Mouse (Mus musculus) natural killer cell, adult 2 months (primary cell): ENCODE measurements around the gene Fam53b.

Source experiments
- DNase-seq, 2 experiments: peaks; one replicate each; pipeline ENCODE4 v3.0.0; 2022; ENCODE audit warnings: low spot score in 2 of 2

Gene Fam53b

DNA sequence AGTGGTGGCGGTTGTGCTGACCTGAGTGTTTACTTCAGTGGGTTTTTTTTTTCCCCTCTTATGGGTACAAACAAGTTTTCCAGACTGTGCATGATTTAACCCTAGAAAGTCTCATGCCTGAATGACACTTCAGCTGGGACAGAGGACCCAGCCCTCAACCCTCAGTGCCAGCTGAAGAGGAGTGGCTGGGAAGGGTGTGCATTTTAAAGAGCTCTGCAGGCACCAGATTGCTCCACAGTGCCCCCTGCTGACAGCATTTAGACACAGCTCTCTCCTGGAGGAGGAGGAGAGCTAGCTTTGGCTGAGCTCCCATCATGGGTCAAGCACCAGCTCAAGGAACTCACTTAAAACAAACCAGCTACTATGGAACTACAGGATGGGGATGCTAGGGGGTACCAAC, 2.8 kb downstream of the Fam53b start:
- peak; percentile 78 to 88 for DNase-seq

- no peak for DNase-seq
Observed at GRCm38 (mm10) chr7:132810368-132810767, 3.3 kb downstream of the Fam53b start.

- DNase-seq = no peak
Observed at GRCm38 (mm10) chr7:132809721-132810120, 4.0 kb downstream of the Fam53b start.

- DNase-seq = no peak
Observed at GRCm38 (mm10) chr7:132808841-132809682, 4.6 kb downstream of the Fam53b start.

DNA sequence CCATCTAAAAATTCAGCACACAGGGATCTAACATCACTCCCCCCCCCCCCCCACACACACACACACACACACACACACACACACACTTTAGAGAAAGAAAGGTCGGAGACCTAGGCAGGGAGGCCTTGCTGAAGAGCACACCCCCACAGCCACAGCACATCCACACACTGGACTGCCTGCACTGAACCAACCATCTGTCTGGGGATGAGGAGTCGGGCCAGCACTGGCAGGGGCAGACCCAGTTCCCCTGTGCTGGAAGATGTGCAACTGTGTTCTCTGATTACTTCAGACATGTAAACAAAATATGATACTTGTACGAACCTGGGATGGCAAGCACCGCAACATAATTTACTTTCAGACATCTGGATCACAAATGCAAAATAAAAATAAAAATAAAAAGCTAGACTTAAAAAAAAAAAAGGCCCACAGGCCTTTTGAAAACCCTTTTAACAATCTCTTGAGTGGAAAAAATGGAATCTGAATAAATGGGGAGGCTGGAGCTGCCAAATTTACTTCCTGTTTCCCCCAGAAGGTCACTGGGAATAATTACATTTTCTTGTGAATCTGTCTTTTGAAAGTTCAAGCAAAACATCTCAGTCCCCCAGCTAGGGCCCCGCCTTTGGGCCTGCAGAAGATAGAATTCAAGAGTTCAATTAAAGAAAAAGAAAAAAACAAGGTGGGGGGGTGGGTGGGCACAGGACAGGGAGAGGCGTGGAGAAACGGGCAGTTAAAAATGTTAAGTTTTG, 5.5 kb downstream of the Fam53b start:
- no peak for DNase-seq

DNA sequence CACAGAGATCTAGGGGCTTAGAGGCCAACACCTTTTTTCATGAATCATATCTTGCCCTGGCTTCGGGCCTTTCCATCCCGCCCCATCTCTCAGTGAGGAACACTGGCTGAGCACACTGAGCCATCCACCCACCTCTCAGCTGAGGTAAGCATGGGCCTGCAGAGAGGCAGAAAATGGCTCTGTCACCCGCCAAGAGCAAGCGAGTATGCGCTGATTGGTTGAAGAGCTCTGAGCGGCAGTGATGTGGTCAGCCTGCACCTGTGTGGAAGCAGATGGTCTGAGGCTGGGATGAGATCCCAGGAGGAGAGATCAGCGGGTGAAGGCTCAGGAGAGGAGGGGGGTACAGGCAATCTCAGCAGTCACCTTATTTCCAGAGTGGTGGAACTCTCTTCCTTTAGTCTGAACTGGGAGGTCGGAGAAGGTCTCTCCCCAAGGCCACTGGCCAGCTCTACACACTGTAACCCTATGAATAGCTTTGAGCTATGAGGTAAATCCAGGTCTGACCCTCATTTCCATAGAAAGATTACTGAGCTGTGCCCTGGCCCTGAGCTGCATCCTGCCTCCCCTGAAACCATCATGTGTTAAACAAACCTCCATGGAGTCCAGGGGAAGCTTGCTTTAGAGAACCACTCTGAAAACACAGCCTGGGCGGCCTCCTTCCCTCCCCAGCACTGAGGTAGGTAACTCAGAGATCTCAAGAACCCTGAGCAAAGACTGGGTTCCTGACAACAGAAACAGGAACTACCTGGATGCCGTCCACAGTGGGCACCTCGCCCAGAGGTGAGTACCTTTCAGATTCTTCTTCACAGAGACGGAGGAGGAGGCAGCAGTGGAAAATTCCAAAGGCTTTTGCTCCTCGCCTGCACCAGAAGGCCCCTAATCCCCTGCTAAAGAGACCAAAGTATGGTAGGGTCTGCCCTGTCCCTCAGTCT, 6.5 kb downstream of the Fam53b start:
- no peak for DNase-seq

- DNase-seq = no peak
Observed at GRCm38 (mm10) chr7:132806286-132806685, 7.4 kb downstream of the Fam53b start.

- DNase-seq = no peak
Observed at GRCm38 (mm10) chr7:132804951-132805350, 8.7 kb downstream of the Fam53b start.

DNA sequence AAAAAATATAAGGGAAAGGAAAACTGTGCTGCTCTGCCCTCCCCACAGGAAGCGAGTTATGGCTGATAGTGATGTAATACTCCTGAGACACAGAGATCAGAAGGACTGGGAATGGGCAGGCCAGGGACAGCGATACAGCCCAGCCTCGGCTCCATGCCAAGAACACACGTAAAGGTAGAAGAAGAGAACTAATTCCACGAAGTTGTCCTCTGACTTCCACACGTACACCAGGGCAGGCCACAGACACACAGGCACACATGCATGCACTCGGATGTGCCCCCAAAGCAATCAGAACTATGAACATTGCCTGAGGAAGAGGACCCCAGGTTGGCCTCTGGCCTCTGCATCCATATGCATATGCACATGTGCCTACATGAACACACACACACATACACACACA, 9.2 kb downstream of the Fam53b start:
- DNase-seq = no peak

- peak; percentile 55 to 61 for DNase-seq
Observed at GRCm38 (mm10) chr7:132803962-132804361, 9.7 kb downstream of the Fam53b start.

DNA sequence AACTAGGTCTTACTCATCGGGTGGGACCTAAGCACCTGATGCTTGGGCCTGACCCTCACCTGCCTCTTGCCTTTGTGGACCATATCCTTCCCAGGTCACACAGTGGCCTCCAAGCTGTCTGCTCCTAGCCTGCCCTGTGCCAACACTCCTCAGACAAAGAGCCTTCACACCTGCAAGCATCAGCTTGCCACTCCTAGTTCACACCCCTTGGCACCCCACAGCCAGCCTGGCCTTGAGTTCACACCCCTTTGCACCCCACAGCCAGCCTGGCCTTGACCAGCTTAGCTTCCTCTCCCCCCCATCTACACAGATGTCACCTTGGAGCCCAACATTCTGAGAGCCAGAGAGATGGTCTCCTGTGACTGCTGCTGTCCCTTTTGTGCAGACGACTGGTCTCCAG, 10.3 kb downstream of the Fam53b start:
- peak in 1 of 2 experiments; percentile 52 for DNase-seq

GRCm38 (mm10) chr7:132802691-132803090, 11.0 kb downstream of the Fam53b start:
- no peak for DNase-seq

DNA sequence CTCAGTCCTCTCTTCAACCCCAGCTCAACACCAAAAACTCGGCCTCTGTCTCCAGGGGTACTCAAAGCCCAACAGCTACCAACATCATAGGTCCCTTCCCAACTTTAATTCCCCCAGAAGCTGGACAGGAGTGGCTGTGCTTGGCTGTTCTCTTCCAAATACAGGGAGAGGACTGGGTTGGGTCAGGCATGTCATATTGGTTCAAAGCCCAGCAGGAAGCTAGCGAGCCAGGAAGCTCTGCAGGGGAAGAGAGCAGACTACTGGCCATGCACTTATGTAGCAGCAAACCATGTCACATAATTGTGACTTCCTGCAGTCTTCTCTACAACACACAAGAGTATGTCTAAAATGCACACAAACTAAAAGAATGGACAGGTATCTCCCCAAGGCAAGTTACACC, 11.6 kb downstream of the Fam53b start:
- DNase-seq = no peak

DNA sequence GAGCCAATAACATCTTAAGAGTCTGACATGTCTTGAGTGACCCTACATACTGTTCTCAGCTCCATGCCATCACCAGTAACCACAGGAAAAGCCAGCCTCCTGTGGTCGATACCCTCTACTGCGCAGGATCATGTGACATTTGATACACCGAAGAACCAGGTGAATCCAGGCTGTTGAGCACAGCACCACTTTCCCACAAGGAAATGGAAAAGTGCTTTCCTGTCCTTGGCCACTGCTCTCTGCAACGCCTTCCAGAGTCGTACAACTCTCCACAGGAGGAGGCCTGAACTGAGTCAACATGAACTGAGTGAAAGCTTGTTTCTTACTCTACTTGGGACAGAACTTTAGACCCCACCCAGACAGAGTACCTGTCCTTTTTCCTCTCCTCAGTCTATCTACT, 12.2 kb downstream of the Fam53b start:
- DNase-seq = no peak

DNA sequence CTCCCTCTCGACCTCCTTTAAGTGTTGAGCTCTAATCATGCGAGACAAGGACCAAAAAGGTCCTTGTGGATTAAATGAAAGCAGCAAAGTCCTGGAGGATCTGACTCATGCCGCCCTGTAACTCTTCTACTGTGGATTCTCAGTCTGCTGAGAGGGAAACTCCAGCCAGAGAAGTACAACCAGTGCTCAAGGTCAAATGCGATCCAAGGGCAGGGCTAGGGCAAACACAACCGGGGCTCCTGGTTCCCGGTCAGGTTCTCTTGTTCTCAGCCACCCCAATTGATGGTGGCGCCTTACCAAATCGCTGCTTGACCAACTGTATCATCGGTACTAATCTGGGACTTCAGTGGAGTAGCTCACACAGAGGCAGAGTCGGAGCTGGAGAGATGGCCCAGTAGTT, 12.8 kb downstream of the Fam53b start:
- DNase-seq = no peak

GRCm38 (mm10) chr7:132799119-132800016, 14.3 kb downstream of the Fam53b start:
- DNase-seq = no peak

DNA sequence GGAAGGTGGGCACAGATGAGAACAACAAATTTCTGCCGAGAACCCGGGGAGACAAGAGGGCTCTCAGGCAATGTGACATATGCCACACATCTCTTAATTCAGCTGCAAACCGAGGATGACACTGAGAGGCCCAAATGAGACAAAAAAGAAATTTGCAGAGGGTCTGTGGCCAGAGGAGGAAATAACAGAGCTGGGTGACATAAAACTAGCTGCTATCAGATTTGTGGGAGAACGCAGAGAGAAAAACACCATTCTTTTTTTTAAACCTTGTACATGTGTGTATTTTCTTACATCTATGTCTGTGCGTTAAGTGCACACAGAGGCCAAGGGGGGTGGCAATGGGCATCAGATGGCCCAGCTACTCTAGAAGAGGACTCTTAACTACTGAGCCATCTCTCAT, 18.5 kb downstream of the Fam53b start:
- no peak for DNase-seq

- no peak for DNase-seq
Observed at GRCm38 (mm10) chr7:132793467-132793866, 20.2 kb downstream of the Fam53b start.

- DNase-seq = no peak
Observed at GRCm38 (mm10) chr7:132790447-132791219, 23.1 kb downstream of the Fam53b start.

DNA sequence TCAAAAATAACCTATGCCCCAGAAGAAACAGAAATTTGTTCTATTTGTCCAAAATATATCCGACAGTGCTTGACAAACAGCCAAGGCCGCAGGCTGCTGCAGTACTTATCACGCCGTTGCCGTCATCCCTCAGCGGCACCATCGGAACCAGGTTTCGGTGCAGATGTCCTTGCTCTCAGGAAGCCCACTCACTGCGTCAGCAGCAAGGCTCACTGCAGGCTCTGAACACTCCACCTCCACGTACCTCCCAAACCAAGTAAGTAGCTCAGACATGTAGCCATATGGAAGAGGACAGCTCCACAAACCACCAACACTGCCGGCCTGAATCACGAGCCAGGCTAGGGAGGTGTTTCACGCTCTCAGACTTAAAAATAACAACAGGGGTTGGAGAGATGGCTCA, 24.9 kb downstream of the Fam53b start:
- no peak for DNase-seq
